Mouse (Mus musculus): ENCODE results near the gene Parvg.

DNA sequence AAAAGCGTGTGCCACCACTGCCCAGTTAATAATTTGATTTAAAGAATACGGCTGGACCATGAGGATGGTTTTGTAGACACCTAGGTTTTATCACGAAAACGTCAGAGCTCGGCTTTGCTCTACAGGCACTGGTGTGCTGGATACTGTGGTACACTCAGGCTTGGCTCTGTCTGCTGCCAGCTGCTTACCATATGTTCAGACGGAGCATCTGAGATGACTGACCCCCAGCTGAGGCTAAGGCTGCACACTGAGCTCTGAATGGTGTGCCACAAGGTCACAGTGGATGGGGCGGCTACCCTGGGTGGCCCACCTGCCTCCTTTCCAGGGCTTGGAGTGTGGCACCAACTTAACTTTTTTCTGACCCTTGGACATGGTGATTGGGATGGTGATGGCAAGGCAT is 38.4 kb upstream of the Parvg start:
- TF ChIP-seq CTCF (IDR thresholded peaks at IDR 0.05; ENCODE audit: borderline replicate concordance, insufficient read depth, low read depth, low read length): no peak
- no peak for TF ChIP-seq POLR2A (IDR thresholded peaks at IDR 0.05; ENCODE audit: borderline replicate concordance, insufficient read depth, low read length)

Data from cerebellum, adult 2 months (tissue).